Mouse (Mus musculus) kidney, adult 8-10 months (tissue): ENCODE measurements around the gene Fam92b.

ENCODE experiments used
- DNase-seq, 2 experiments: peaks; one replicate each; pipeline ENCODE4 v3.0.0; 2022

Fam92b gene

GRCm38 (mm10) chr8:120151151-120151550 is 26.1 kb downstream of the Fam92b start:
- no peak for DNase-seq

- DNase-seq = no peak
Measured at GRCm38 (mm10) chr8:120150028-120150427, 27.2 kb downstream of the Fam92b start.

DNA sequence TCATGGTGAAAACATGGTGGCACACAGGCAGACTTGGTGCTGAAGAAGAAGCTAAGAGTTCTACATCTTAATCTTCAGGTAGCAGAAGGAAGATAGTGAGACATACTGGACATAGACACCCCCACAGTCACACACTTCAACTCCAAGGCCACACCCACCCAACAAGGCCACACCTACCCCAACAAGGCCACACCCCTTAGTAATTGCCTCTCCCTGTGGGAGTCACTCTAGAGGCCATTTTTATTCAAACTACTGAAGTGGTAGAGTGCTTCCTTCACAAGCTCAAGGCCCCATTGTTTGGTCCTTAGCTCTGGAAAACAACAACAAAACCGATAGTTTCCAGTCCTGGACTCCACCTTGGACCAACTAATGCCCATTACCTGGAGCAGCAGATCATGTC is 31.2 kb downstream of the Fam92b start:
- DNase-seq = no peak

DNA sequence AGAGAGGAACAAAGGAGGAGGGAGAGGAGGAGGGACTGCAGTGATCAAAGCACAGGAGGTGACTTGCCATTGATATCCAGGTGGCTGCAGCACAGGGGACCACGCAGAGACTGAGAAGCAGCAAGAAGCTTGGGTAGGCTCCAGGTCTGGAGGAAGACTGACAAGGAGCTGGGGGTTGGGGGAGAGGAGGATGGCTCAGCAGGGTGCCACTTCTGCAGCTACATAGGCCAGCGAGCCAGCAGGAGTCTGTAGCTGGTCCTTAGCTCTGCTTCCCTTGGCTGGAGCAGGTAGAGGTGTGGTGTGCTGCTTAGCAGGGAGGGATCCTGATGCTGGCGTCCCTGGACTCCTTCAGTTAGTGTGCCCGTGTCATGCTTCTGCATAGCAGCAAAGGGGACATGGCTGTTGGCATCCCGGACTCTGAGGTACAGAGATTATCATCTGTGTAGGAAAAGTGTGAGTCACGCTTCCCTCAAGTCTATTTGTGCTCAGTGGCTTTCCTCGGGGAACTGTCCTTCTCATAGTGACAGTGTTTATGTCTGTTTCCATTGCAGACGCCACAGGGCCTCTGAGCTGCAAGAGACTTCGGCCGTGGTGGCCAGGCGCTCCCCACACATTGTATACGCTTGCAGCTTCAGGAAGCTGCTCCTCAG is 32.5 kb downstream of the Fam92b start:
- DNase-seq = no peak

- no peak for DNase-seq
Measured at GRCm38 (mm10) chr8:120143911-120144651, 33.2 kb downstream of the Fam92b start.

DNA sequence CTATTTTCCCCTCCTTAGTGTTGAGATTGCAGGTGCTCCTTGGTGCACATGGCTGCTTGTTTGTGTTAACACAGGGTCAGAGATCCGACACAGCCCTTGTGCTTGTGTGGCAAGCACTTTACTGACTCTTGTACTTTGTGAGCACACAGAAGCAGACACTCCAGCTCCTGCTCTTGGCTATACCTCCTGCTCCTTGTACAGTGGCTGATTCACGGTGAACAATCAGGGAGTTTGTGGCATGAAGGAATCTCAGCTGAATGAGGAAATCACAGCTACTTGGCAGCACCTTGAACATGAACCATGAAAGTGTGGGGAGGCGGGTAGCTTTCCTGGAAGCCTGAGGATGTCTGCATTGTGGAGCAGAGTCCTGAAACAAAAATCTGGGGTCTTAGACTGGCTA is 36.5 kb downstream of the Fam92b start:
- no peak for DNase-seq

DNA sequence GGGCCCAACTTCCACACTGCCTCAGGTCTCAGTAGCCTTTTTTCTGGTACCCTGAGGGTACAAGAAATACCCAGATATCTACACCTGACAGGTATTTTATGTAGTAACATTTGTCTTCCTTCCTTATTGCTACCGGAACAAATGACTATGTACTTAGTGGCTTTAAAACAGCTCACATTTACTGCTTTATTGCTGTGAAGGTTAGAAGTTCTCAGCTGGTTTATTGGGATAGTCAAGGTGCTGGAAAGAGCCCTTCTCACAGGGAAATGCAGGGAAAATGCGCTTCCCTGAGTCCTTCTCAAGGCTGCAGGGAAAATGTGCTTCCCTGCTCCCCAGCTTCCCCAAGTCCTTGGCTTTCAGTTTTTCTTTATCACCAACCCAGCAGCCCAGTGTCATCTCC is 38.3 kb downstream of the Fam92b start:
- DNase-seq = no peak

- DNase-seq = no peak
Measured at GRCm38 (mm10) chr8:120136618-120137017, 40.6 kb downstream of the Fam92b start.

DNA sequence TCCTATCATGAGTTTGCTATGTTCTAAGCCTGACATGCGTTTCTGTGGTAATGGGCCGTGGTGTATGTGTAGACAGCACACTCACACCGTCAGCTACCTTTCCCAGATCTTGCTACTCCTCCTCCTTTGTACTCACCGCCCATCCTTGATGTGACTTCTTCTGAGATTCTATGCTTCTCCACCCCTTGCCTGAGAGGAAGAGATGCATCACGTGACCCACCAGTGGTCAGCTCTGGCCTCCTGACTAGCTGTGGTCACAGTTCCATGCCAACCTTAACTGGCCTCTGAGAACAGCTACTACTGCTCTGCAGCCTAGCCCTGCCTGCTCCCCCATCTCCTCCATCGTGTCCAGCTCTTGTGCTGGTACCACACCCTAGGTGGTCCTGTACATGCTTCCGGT is 41.6 kb downstream of the Fam92b start:
- DNase-seq = no peak

DNA sequence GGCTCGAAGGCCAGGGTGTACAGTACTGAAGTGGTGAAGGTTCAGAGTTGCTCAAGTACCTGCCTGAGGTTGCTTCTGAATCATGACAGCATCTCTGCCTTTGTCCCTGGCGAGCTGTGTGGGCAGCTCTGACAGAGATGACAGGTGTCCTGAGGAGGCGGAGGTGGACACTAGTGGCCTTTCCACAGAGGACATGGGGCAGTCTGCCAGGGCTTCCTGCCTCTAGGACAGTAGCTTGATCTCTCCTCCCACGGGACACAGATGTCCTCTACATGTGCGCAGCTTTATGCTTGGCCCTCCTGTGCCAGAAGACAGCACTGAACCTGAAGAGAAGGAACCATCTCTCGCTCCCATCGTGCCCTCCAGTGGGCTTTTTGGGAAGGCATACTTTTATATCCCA is 44.1 kb downstream of the Fam92b start:
- peak; percentile 45 to 52 for DNase-seq

GRCm38 (mm10) chr8:120131158-120131557 is 46.1 kb downstream of the Fam92b start:
- no peak for DNase-seq

DNA sequence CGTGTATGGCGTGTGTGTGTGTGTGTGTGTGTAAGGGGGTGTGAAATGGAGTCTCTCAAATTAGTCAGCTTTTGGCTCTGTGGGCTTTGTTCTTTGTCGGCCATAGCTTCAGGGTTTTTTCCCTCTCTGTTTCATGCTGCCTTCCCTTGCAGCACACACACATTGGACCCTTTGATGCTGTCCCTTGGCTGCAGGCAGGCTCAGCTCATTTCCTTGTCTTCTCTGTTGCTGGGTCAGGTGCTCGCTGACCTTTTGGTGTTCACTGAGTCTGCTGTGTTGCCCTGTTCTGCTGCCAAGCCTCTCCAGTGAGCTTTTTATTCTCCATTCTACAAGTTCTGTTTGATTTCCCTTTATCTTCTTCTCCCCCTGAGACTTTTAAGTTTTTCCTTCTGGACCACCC is 47.7 kb downstream of the Fam92b start:
- no peak for DNase-seq

GRCm38 (mm10) chr8:120126357-120127161 is 50.7 kb downstream of the Fam92b start:
- peak; percentile 27 to 31 for DNase-seq

DNA sequence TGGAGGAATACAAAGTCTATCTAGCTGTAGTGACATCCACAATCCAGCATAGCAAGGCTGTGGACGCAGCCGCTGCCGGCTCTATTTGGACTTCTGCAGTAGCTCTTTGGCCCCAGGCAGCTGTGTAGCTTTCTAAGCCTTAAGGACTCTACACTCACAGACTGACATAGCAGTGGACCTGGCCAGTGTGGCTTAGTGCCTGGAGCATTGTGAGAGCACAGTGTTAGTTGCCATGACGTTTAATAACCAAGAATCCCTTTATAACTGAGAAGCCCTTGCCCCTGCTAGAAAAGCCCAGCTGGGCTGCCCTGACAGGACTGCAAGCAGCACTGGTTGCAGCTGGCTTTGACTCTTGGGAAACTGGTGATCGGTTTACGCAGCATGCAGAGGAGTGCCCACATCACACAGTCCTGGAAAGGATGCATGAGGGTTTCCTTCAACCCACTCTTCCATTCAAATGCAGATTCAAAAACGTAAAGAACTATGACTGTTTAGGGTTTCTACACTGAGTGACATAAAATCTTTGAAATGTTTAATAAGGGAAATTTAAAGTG is 52.4 kb downstream of the Fam92b start:
- no peak for DNase-seq

GRCm38 (mm10) chr8:120124261-120124660 is 53.0 kb downstream of the Fam92b start:
- DNase-seq = no peak

DNA sequence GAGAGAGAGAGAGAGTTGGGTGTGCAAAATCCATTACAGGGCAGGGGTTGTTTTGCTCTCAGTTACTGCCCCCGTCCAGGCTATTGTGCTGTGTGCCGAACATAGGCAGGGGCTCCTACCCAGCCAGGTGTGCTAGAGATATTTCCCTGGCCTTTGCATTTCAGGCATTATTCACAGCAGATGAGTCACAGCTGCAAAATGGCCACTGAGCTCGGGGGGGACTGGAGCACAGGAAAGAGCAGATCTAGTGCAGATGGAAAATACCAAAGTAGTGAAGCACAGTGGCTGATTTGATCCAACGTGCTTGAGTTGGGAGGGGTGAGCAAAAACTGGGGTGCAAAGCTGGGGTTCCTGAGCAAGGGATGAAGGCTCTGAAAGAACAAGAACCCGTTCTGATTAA is 56.3 kb downstream of the Fam92b start:
- no peak for DNase-seq

GRCm38 (mm10) chr8:120119931-120120330 is 57.3 kb downstream of the Fam92b start:
- no peak for DNase-seq

DNA sequence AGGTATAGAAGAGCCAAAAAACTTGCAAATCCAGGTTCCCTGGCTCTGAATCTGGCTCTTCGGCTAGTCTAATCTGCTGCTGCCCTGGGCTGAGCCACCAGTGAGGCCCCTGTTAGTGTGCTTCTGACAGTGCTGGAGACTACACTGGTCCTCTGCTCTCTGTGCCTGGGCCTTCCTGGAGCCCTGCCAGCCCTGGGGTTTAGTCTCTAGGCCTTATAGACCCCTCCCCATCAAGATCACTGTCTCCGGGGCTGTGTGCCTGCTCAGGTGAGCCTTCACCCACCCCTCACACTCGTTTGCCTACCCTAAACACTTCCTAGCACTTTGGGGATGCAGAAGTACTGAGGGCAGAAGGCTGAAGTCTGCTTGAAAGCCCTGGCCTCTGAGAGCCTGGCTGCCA is 57.8 kb downstream of the Fam92b start:
- DNase-seq = no peak

DNA sequence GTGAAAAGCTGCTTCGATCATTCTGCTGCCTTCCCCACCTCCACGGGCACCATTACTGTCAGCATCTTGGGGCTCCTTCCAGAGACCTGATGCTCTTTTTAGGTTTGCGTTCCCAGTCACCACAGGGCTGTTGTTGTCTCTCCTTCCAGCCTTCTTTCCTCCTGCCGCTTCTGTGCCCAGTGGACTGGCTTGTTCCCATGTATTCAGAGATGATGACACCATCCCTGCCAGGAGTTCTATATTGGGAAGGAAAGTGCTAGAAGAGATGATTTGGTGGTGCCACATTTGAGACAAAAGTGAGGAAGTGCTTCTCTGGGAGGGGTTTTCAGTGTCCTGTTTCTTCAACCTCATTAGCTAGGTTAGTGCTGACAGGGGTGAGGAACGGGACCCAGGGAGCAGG is 58.4 kb downstream of the Fam92b start:
- no peak for DNase-seq

GRCm38 (mm10) chr8:120118162-120118561 is 59.1 kb downstream of the Fam92b start:
- DNase-seq = peak; percentile 52 to 66

DNA sequence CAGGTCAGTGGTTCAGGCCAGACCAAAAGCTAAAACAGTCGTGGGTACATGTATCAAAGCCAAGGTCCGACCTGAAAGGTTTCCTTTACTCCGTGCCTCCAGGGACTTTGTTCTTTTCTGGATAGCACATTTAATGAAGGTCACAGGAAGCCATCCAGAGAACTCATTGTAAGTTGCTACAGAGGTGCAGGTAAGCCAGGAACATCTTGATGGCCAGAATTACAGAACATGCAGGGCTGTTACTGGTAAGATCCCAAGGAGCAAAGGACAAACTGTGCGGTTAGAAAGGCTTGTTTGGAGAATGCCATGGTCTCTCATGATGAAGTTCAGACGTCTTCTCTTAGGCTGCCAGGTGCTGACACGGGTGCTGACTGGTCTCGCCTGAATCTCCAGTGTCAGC is 60.7 kb downstream of the Fam92b start:
- no peak for DNase-seq
